Mouse (Mus musculus): ENCODE measurements at regions not wholly inside any gene's neighbourhood (a gene's known extent, or its start where the extent isn't known, plus 50 kb on each side); places are given as distances from the start of the nearest gene placed in this dataset.
A peak's percentile ranks its signal among the peaks of the same experiment; 100 is the strongest.

GRCm38 (mm10) chr10:122274181-122274580 is 174.1 kb upstream of the Avpr1a start:
- H3K9ac ChIP-seq: no peak overlapping the region
- no peak for ATAC-seq (ENCODE audit: low FRiP score, low read depth)
- no peaks in the 10 kb centered on the region for H3K36me3 ChIP-seq
- no peaks in the 10 kb centered on the region for H3K9me3 ChIP-seq
- H3K4me3 ChIP-seq: no peak overlapping the region
- 79% methylated on average over 3 of the region's 3 CpGs for WGBS
- H3K4me1 ChIP-seq: no peaks in the 10 kb centered on the region
- no peaks in the 10 kb centered on the region for H3K27me3 ChIP-seq
- H3K27ac ChIP-seq: no peak overlapping the region
- H3K4me2 ChIP-seq (replicated peaks): no peak overlapping the region

- no peaks in the 10 kb centered on the region for H3K9me3 ChIP-seq
Observed at GRCm38 (mm10) chr10:122264070-122264469, 166.9 kb upstream of the Rxylt1 start.

GRCm38 (mm10) chr10:122259354-122259753 is 162.2 kb upstream of the Rxylt1 start:
- 46% methylated on average over 4 of the region's 4 CpGs for WGBS
- no peak for ATAC-seq (ENCODE audit: low FRiP score, low read depth)
- H3K4me1 ChIP-seq: 0 out of 2 replicates have a peak, but pooled peaks cover 3% of the 10 kb centered on the region
- no peaks in the 10 kb centered on the region for H3K27me3 ChIP-seq
- H3K9ac ChIP-seq: no peak overlapping the region
- no peak overlapping the region for H3K4me2 ChIP-seq (replicated peaks)
- H3K9me3 ChIP-seq: no peaks in the 10 kb centered on the region
- no peak overlapping the region for H3K27ac ChIP-seq
- H3K36me3 ChIP-seq: no peaks in the 10 kb centered on the region
- no peak overlapping the region for H3K4me3 ChIP-seq

More at GRCm38 (mm10) chr10:122264070-122264469, 166.9 kb upstream of the Rxylt1 start:
- no peak for ATAC-seq (ENCODE audit: low FRiP score, low read depth)
- Histone ChIP-seq H3K36me3 (no peaks in the 10 kb centered on the region), H3K9ac (no peak overlapping the region), H3K4me1 (0 out of 2 replicates have a peak, but pooled peaks cover 3% of the 10 kb centered on the region), H3K27ac (no peak overlapping the region), H3K4me3 (no peak overlapping the region), H3K27me3 (no peaks in the 10 kb centered on the region), H3K4me2 (replicated peaks) (no peak overlapping the region)
- WGBS: 49% methylated on average over 1 of the region's 1 CpGs

GRCm38 (mm10) chr10:122258711-122259110 is 161.5 kb upstream of the Rxylt1 start:
- whole genome bisulfite sequencing: 86% methylated on average over 3 of the region's 3 CpGs
- Histone ChIP-seq H3K9me3 (no peaks in the 10 kb centered on the region), H3K27me3 (no peaks in the 10 kb centered on the region), H3K36me3 (no peaks in the 10 kb centered on the region), H3K4me2 (replicated peaks) (no peak overlapping the region), H3K27ac (no peak overlapping the region), H3K9ac (no peak overlapping the region), H3K4me3 (no peak overlapping the region), H3K4me1 (0 out of 2 replicates have a peak, but pooled peaks cover 3% of the 10 kb centered on the region)
- no peak for ATAC-seq (ENCODE audit: low FRiP score, low read depth)

DNA sequence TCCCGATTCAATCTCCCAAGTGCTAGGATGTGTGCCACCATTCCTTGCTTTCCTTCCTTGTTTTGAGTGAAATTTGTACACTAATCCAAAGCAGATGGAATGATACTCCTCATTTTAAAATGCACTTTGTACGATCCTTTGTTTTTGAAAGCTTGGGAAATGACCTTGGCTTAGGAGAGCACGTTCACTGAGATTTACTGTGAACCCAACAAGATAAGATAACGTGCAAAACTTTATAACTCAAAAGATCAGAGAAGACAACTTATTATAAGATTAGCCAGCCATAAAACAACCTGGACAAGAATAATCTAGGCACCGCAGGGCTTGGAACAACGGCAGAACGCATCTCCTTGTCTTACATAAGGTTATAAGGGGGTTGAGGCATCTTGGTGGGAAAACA is 134.6 kb upstream of the Rxylt1 start:
- Histone ChIP-seq H3K27ac (no peak overlapping the region), H3K9me3 (no peaks in the 10 kb centered on the region), H3K4me2 (replicated peaks) (no peak overlapping the region), H3K4me3 (no peak overlapping the region), H3K27me3 (no peaks in the 10 kb centered on the region), H3K4me1 (peaks cover 18% of the 10 kb centered on the region; the same call in 1 of the 2 replicates), H3K9ac (no peak overlapping the region), H3K36me3 (no peaks in the 10 kb centered on the region)
- no peak for ATAC-seq (ENCODE audit: low FRiP score, low read depth)
- WGBS: 40% methylated on average over 7 of the region's 7 CpGs

DNA sequence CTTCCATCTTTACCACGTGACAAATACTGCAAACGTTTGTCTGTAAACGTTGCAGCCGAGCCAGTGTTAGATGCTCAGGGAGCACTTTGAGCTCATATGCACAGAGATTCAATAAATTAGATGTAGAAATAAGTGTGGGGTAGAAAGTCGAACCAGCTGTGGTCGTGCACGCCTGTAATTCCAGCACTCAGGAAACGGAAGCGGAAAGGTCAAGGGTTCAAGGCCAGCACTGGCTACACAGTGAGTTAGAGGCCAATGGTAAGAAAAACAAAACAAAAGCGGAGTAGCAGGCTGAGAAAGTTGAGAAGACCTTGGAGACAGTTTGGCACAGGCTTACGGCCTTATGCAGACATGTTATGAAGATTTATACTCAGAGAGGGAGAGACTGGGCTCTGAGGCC is 133.6 kb upstream of the Rxylt1 start:
- Histone ChIP-seq H3K27ac (no peak overlapping the region), H3K9ac (no peak overlapping the region), H3K36me3 (no peaks in the 10 kb centered on the region), H3K4me2 (replicated peaks) (no peak overlapping the region), H3K27me3 (no peaks in the 10 kb centered on the region), H3K4me1 (peaks cover 18% of the 10 kb centered on the region; the same call in 1 of the 2 replicates), H3K9me3 (no peaks in the 10 kb centered on the region), H3K4me3 (no peak overlapping the region)
- ATAC-seq (ENCODE audit: low FRiP score, low read depth): peak; percentile 51; the same call in 1 of the 2 replicates
- 28% methylated on average over 11 of the region's 11 CpGs for WGBS

- no peak overlapping the region for H3K27ac ChIP-seq
- H3K4me2 ChIP-seq (replicated peaks): no peak overlapping the region
- no peaks in the 10 kb centered on the region for H3K27me3 ChIP-seq
- WGBS: 89% methylated on average over 8 of the region's 8 CpGs
- H3K4me1 ChIP-seq: peaks cover 15% of the 10 kb centered on the region
- no peak overlapping the region for H3K4me3 ChIP-seq
- H3K9me3 ChIP-seq: no peaks in the 10 kb centered on the region
- no peaks in the 10 kb centered on the region for H3K36me3 ChIP-seq
- H3K9ac ChIP-seq: no peak overlapping the region
- no peak for ATAC-seq (ENCODE audit: low FRiP score, low read depth)
Observed at GRCm38 (mm10) chr10:122225679-122226078, 128.5 kb upstream of the Rxylt1 start.

- peak; percentile 69; the same call in 1 of the 2 replicates for ATAC-seq (ENCODE audit: low FRiP score, low read depth)
- Histone ChIP-seq H3K9ac (no peak overlapping the region), H3K4me2 (replicated peaks) (no peak overlapping the region), H3K36me3 (no peaks in the 10 kb centered on the region), H3K9me3 (no peaks in the 10 kb centered on the region), H3K27ac (0 out of 2 replicates have a peak overlapping the region, but pooled peaks have one; percentile 23), H3K4me3 (no peak overlapping the region), H3K27me3 (no peaks in the 10 kb centered on the region), H3K4me1 (peaks cover 10% of the 10 kb centered on the region)
- WGBS: 40% methylated on average over 3 of the region's 3 CpGs
Observed at GRCm38 (mm10) chr10:122223076-122223475, 125.9 kb upstream of the Rxylt1 start.

DNA sequence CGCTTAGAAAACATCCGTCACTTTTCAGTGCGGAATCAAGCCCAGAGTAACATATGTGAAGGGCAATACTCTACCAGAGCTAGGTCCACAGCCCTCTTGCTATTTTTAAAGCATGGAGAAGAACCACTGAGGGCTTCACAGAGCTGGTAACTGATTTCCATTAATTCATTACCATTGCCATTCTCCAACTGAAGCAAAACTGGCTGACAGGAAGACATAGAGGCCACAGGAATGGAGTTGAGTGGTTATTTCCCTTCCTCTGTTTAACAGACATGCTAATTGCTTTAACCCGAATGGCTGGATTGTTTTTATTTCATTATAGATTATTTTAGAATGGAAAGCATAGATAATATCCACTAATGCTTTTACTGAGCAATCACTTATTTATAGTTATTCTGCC is 120.4 kb upstream of the Rxylt1 start:
- ATAC-seq (ENCODE audit: low FRiP score, low read depth): no peak
- Histone ChIP-seq H3K9ac (no peak overlapping the region), H3K9me3 (no peaks in the 10 kb centered on the region), H3K27me3 (no peaks in the 10 kb centered on the region), H3K27ac (no peak overlapping the region), H3K4me3 (no peak overlapping the region), H3K4me2 (replicated peaks) (no peak overlapping the region), H3K4me1 (peaks cover 3% of the 10 kb centered on the region), H3K36me3 (no peaks in the 10 kb centered on the region)
- 70% methylated on average over 4 of the region's 4 CpGs for WGBS

DNA sequence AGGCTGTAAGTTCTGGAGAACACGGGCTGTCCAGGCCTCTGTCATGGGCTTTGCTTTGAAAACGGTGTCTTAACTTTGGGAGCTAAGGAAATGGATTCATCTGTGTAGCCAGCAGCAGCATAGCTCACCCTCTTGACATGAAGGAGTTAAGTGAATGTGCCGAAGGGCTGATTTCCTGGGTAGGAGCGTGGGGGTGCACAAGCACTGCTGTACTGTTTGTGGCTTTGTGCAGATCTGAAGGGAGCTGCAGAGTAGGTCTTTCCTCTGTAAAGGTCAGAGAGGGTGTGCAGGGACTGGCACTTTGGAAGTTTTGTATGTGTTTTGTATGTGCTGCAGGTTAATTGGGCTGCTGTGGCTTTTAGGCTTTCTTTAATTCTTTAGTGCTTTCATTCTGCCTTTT is 102.6 kb upstream of the Rxylt1 start:
- H3K27me3 ChIP-seq: no peaks in the 10 kb centered on the region
- H3K9me3 ChIP-seq: no peaks in the 10 kb centered on the region
- peaks cover 8% of the 10 kb centered on the region; the same call in 1 of the 2 replicates for H3K4me1 ChIP-seq
- H3K9ac ChIP-seq: no peak overlapping the region
- no peak overlapping the region for H3K4me2 ChIP-seq (replicated peaks)
- ATAC-seq (ENCODE audit: low FRiP score, low read depth): no peak
- no peak overlapping the region for H3K27ac ChIP-seq
- no peak overlapping the region for H3K4me3 ChIP-seq
- WGBS: 50% methylated on average over 4 of the region's 4 CpGs
- H3K36me3 ChIP-seq: no peaks in the 10 kb centered on the region

DNA sequence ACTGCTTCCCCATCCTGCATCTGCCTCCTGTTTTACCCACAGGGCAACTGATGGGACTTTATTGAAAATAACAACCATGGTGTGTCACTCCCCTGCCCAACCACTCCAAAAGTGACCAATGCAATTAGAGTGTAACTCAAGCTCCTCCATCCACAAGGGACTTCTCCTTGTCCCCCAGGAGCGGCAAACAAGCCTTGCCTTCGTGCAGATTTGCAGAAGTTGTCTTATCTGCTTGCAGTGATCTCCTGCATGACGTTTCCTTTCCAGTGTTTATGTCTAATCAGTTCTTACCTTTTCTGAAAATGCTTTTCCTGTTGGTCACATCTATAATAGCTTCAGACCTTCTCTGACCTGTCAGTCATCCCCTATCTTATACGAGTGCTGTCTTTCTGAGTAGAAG is 100.5 kb upstream of the Rxylt1 start:
- H3K4me1 ChIP-seq: peaks cover 8% of the 10 kb centered on the region; the same call in 1 of the 2 replicates
- H3K9ac ChIP-seq: no peak overlapping the region
- no peak overlapping the region for H3K4me3 ChIP-seq
- H3K27ac ChIP-seq: no peak overlapping the region
- H3K4me2 ChIP-seq (replicated peaks): no peak overlapping the region
- WGBS: 87% methylated on average over 4 of the region's 4 CpGs
- ATAC-seq (ENCODE audit: low FRiP score, low read depth): no peak
- no peaks in the 10 kb centered on the region for H3K9me3 ChIP-seq
- H3K27me3 ChIP-seq: no peaks in the 10 kb centered on the region
- no peaks in the 10 kb centered on the region for H3K36me3 ChIP-seq

DNA sequence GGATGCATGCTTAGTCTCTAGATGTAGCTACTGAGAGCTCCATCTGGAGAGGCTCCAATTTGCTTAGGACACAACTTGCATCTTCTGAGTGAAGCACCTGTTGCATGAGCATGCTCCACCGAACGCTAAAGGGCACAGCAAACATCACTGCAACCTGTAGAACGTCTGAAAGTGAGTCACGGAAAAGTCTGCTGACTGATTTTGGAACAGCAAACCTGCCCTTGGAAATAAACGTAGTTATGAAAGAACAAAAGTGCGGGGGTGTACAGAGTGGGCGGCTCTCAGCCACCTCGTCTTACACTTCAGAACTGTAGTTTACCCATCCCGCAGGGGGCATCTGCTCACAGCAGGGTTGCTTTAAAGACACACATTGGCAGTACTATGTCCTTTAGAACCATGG is 97.0 kb upstream of the Rxylt1 start:
- H3K27me3 ChIP-seq: no peaks in the 10 kb centered on the region

DNA sequence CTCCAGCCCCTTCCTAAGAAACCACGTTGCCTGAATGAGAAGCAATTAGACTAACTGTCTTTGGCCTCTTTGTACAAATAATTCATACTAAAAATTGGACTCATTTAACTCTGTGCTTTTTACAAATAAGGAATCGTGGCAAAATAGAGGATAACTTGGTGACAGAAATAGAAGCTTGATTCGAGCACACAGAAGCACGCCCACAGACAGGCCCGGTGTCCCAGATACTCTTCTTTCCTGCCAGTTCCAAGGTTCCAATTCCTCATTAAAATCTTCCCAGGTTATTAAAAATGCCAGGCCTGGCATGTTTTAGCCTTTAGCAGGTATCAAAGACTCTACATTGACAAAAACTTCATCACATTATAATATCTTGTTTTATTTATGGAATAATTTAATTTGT is 96.2 kb upstream of the Rxylt1 start:
- no peaks in the 10 kb centered on the region for H3K9me3 ChIP-seq
- no peaks in the 10 kb centered on the region for H3K36me3 ChIP-seq
- no peak for ATAC-seq (ENCODE audit: low FRiP score, low read depth)
- no peak overlapping the region for H3K27ac ChIP-seq
- no peaks in the 10 kb centered on the region for H3K4me1 ChIP-seq
- WGBS: 88% methylated on average over 5 of the region's 5 CpGs
- no peak overlapping the region for H3K4me2 ChIP-seq (replicated peaks)
- no peaks in the 10 kb centered on the region for H3K27me3 ChIP-seq
- H3K4me3 ChIP-seq: no peak overlapping the region
- no peak overlapping the region for H3K9ac ChIP-seq

More for the DNA sequence above, 97.0 kb upstream of the Rxylt1 start:
- Histone ChIP-seq H3K4me2 (replicated peaks) (no peak overlapping the region), H3K27ac (no peak overlapping the region), H3K9me3 (no peaks in the 10 kb centered on the region), H3K4me3 (no peak overlapping the region), H3K9ac (no peak overlapping the region), H3K36me3 (no peaks in the 10 kb centered on the region), H3K4me1 (no peaks in the 10 kb centered on the region)
- no peak for ATAC-seq (ENCODE audit: low FRiP score, low read depth)
- WGBS: 92% methylated on average over 9 of the region's 9 CpGs

Data from limb, embryonic 13.5 days (tissue).